Mouse (Mus musculus) layer of hippocampus, adult 18-20 months (tissue): Measurements from ENCODE around the gene Wwox. TPM values are rescaled to one million over a fixed set of nuclear protein-coding genes. Genes with fewer than 3 reads are reported as not detected.

Experiments
- DNase-seq, 2 experiments: peaks; one replicate each; pipeline ENCODE4 v3.0.0; 2022; ENCODE audit warnings: low spot score in 2 of 2
- total RNA-seq, 2 experiments: library from RNA; stranded (reverse); gene quantifications; 2 replicates each; pipeline ENCODE4 v1.2.3; 2021

Wwox gene
- total RNA-seq, 2 experiments from 2014 or later, result 14.9 to 15.3 TPM

DNA sequence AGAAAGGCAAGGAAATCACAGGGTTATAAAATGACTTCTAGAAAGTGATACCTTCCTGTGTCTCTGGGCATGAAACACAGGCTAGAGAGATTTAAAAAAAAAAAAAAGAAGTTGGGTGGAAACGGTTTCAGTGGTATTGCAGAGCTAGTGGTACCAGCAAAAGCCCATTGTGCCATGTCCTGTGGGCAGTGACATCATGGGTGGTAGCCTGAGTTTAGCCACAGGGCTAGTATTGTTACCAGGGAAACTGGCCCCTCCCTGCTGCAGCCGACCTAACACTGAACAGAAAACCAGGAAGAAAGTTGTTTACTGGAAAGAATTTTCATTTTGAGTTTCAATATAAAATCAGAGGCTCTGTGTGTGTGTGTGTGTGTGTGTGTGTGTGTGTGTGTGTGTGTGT, 836.8 kb downstream of the Wwox start:
- no peak for DNase-seq

DNA sequence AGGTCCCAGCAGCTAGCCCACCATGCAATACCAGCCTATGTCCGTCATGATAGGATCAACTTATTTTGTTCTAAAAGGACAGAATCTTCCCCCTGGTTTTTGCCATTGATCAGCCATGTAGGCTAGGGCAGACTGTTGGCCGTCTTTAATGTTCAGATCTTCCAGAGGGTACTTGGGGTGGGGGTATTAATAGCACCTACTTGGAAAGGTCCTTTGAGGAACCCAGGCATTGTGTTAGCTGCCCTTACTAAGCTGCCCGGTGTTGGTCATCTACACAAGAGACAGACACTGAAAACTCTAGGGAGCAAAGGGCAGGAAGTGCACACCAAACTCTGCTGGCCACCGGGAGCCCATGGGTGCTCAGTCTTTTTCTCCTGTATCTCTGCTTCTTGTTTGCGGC, 838.8 kb downstream of the Wwox start:
- no peak for DNase-seq

DNA sequence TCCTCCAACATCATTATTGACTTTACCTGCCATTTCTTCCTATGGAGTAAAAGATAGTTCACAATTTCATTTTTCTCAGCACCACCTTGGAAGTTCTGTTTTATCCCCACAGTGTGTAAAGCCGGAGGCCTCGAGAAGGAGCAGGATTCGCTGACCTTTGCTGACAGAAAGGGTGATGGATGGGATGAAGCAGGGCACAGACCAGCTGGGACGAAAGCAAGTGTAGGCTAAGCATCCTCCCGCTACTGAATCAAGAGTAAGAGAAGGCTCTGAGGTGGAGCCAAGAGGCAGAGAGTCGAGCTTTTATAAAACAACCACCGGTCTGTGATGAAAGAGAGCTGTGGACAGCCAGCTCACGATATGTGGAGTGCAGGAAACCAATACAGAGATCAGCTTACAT, 850.8 kb downstream of the Wwox start:
- no peak for DNase-seq

- no peak for DNase-seq
Observed at GRCm38 (mm10) chr8:115296760-115297159, 857.3 kb downstream of the Wwox start.

DNA sequence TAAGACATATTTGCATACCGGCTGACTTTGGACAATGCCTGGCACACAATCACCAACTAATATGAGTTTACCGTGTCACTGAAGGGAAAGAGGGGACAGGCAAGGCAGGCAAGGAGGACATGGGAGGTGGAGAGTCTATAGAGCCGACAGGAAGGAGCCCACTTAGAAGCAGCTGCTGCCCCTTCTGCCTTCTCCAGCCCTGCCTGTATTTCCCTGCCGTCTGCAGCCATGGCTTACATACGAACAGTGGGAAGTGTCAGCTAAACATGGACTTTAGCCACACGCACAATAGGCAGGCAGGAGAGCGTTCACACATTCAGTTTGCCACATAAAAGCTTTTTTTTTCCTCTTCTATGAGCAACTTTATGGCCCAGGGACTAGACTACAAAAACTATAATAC, 863.0 kb downstream of the Wwox start:
- no peak for DNase-seq

DNA sequence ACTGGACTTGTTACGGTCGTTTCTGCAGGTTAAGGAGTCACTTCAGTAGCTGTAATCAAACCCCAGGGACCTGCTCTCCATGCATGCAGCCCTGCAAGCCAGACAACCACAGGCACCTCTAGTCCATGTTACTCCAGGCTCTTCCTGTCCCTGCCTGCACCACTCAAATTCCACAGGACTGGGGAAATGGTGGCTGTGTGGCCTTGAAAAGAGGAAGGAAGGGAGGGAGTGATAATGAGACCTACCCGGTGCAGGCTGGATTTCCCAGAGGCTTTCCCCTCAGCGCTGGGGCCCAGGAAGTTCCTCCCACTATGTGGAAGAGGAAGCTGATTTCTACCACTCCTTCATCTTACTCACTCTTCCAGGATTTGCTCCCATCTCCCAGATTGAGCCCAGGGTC, 868.0 kb downstream of the Wwox start:
- no peak for DNase-seq

DNA sequence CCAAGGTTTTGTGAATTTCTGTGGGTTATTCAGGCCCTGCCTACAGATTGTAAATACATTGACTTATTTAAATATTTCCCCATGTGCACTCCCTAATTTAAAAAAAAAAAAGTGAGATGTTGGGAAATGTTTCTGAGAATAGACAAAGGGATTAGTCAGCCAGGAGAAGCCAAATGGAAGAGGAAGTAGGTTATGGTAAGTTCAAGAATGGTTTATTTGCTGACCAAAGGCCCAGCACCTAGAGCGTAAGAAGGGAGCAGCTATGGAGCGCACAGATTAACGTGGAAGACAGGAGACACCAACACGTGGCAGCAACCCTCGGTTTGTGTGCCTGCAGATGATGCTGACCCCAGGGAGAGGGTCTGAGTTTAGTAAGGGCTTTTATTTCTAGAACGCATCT, 871.5 kb downstream of the Wwox start:
- DNase-seq, result no peak

GRCm38 (mm10) chr8:115312371-115312770, 872.9 kb downstream of the Wwox start:
- DNase-seq, result no peak

DNA sequence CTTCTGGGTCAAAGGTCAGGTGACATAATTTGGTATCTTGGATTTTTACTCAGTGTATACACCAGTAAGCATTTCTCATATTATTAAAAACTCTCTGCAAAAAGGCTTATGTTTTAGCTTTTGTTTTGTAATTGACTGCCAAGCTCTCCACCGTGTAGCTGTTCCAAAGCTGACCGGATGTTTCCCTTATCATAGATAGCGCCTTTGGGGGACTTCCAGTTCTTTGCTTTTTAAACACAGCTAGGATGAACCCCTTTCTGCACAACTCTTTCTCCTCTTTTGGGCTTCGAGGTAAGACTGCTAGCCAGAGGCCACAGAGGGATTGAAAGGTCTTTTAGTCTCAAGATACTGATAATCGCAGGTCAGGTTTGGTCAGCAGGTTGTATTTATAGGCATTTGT, 883.0 kb downstream of the Wwox start:
- no peak for DNase-seq

GRCm38 (mm10) chr8:115330671-115331070, 891.2 kb downstream of the Wwox start:
- peak; percentile 17 to 64 for DNase-seq

- DNase-seq, result no peak
Observed at GRCm38 (mm10) chr8:115333972-115334371, 894.5 kb downstream of the Wwox start.

DNA sequence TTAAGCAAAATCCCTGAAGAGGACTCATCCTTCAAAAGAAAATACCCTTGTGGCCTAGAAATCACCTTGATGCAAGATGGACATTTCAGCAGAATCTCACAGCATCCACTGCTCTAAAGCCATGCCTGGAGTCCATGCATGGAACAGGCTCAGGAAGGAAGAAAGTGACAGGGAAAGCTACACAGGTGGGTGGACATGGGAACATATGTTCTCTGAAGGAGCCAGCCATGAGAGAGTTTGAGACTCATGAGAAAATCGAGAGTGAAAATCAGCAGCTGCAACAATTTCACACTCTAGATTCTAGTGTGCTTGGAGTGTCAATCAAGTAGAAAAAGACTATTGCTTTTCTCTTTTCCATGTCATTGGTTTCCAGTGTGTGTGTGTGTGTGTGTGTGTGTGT, 896.9 kb downstream of the Wwox start:
- no peak for DNase-seq

DNA sequence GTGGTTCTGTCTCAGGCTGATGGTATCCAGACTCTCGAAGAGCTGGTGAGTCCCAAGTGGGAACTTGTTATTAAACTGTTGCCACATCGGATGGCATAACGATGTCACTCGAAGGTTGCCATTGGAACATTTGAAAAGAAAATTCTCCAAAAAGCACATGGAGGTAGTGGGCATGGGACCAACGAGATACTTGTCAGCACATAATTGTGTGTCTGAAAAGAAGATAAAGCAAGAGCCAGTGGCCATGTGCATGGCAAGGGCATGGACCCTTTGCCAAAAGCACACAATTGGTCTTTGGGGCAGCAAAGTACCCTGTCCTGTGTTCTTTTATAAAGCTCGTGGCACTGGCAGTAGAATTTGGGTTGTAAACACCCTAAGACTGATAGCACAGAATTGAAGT, 909.2 kb downstream of the Wwox start:
- no peak for DNase-seq

DNA sequence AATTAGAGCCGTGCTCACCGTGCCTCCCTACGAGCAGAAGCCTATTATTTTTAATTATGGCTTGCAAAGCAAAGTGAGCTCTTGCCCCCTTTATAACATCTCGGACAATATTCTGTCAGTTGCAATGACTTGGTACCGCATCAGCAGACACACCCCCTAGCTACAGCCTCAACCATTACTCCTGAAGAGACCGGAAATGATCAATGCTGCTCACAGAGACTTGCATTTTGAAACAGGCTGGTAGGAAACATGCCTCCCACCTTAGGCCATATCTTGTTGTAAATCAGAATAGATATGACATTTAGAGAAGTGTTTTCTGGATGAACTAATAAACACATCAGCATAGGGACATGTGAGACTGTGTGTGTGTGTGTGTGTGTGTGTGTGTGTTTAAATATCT, 911.3 kb downstream of the Wwox start:
- no peak for DNase-seq

- no peak for DNase-seq
Observed at GRCm38 (mm10) chr8:115357663-115358335, 918.3 kb downstream of the Wwox start.

GRCm38 (mm10) chr8:115358481-115358880, 919.0 kb downstream of the Wwox start:
- no peak for DNase-seq

- no peak for DNase-seq
Observed at GRCm38 (mm10) chr8:115359701-115360100, 920.2 kb downstream of the Wwox start.

- no peak for DNase-seq
Observed at GRCm38 (mm10) chr8:115362518-115362917, 923.1 kb downstream of the Wwox start.

GRCm38 (mm10) chr8:115374957-115375356, 935.5 kb downstream of the Wwox start:
- DNase-seq, result no peak

- peak; percentile 12 to 54 for DNase-seq
Observed at GRCm38 (mm10) chr8:115375361-115376047, 936.0 kb downstream of the Wwox start.

DNA sequence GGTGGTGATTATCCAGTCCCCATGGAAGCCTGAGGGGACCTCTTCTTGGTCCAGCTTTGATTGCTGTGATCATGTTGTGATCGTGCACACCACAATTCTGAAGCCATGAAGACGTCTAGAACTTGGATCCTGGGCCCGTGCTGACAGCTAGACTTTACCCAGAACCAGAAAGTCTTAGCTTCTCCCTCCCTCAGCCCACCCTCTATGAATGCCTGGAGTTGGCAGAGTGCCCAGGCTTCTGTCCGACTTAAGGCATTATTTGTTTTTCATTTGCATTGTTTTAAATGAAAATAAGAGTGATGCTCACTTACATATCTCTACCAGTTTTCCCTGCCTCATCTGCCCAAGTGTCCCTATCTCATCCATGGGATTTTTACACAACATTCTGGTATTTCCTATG, 937.9 kb downstream of the Wwox start:
- no peak for DNase-seq

GRCm38 (mm10) chr8:115380017-115380416, 940.6 kb downstream of the Wwox start:
- DNase-seq, result no peak

GRCm38 (mm10) chr8:115390921-115391504, 951.6 kb downstream of the Wwox start:
- no peak for DNase-seq
